Mouse (Mus musculus) lung, adult 2 months (tissue): ENCODE measurements around the gene Ada. TPM values are rescaled to one million over a fixed set of nuclear protein-coding genes. Genes with fewer than 3 reads are reported as not detected.

Experiments
- DNase-seq: peaks from one replicate; pipeline ENCODE4 v3.0.0; 2022
- H3K4me1 ChIP-seq: fragments of 200-500 bp; 2 replicates; pipeline ENCODE4 v1.6.1; 2011; ENCODE audit warnings: low read length; ENCODE audit not compliant: control insufficient read depth, insufficient read depth
- H3K4me3 ChIP-seq: fragments of 200-500 bp; replicated peaks from 2 replicates; pipeline ENCODE3; 2011; ENCODE audit warnings: low read depth, mild to moderate bottlenecking, control low read depth, low read length; ENCODE audit errors: extremely low read depth
- CTCF ChIP-seq: fragments of 200-500 bp; IDR thresholded peaks from 2 replicates; pipeline ENCODE4 v1.5.1; 2011; ENCODE audit warnings: mild to moderate bottlenecking, low read length, control low read depth; ENCODE audit not compliant: insufficient read depth
- POLR2A ChIP-seq: fragments of 200-500 bp; IDR thresholded peaks from 2 replicates; pipeline ENCODE4 v1.6.1; 2011; ENCODE audit warnings: low read depth, mild to moderate bottlenecking, control low read depth, low read length, borderline replicate concordance; ENCODE audit errors: extremely low read depth
- WGBS: fragments of 180-500 bp; shearing (Covaris S2); methylation state at CpG from one replicate; pipeline ENCODE4 v1.1.7; 2018; 5-methylcytosine and 5-hydroxymethylcytosine counted together
- polyA plus RNA-seq: library from polyadenylated mRNA; depleted of rRNA; stranded (reverse); fragments of >200 nt; gene quantifications from 2 replicates; pipeline ENCODE4 v1.2.3, GENCODE M21; 2012

Ada gene
- polyA plus RNA-seq, 1 experiment = 105 TPM

GRCm38 (mm10) chr2:163716448-163716847 lies 33.6 kb downstream of the Ada start:
- Histone ChIP-seq H3K4me1 (peaks cover 23% of the 10 kb centered on the region), H3K4me3 (no peak overlapping the region)
- DNase-seq = no peak
- 42% methylated on average over 8 of the region's 8 CpGs for WGBS
- TF ChIP-seq CTCF = no peak
- no peak for TF ChIP-seq POLR2A

- no peak for TF ChIP-seq POLR2A
- Histone ChIP-seq H3K4me3 (no peak overlapping the region), H3K4me1 (peaks cover 28% of the 10 kb centered on the region)
- 53% methylated on average over 3 of the region's 3 CpGs for whole genome bisulfite sequencing
- no peak for DNase-seq
Observed at GRCm38 (mm10) chr2:163713340-163713739, 36.7 kb downstream of the Ada start.

GRCm38 (mm10) chr2:163712874-163713273 lies 37.2 kb downstream of the Ada start:
- WGBS = 66% methylated on average over 6 of the region's 6 CpGs
- H3K4me3 ChIP-seq = no peak overlapping the region
- TF ChIP-seq POLR2A (no peak), CTCF (no peak)
- H3K4me1 ChIP-seq = peaks cover 28% of the 10 kb centered on the region
- DNase-seq = no peak

GRCm38 (mm10) chr2:163712473-163712872 lies 37.6 kb downstream of the Ada start:
- H3K4me1 ChIP-seq = peaks cover 28% of the 10 kb centered on the region
- no peak for DNase-seq
- TF ChIP-seq CTCF = no peak
- TF ChIP-seq POLR2A = no peak
- H3K4me3 ChIP-seq = no peak overlapping the region
- WGBS = 58% methylated on average over 7 of the region's 7 CpGs

- H3K4me3 ChIP-seq = no peak overlapping the region
- no peak for DNase-seq
- 62% methylated on average over 8 of the region's 8 CpGs for WGBS
- peaks cover 25% of the 10 kb centered on the region for H3K4me1 ChIP-seq
- no peak for TF ChIP-seq CTCF
Observed at GRCm38 (mm10) chr2:163711368-163711868, 38.6 kb downstream of the Ada start.

GRCm38 (mm10) chr2:163710606-163711159 lies 39.4 kb downstream of the Ada start:
- WGBS = 45% methylated on average over 5 of the region's 5 CpGs
- H3K4me3 ChIP-seq = no peak overlapping the region
- H3K4me1 ChIP-seq = peaks cover 27% of the 10 kb centered on the region
- TF ChIP-seq CTCF = no peak
- TF ChIP-seq POLR2A = no peak
- DNase-seq = no peak

- Histone ChIP-seq H3K4me1 (peaks cover 27% of the 10 kb centered on the region), H3K4me3 (no peak overlapping the region)
- DNase-seq = no peak
- WGBS = 81% methylated on average over 9 of the region's 9 CpGs
- TF ChIP-seq POLR2A = no peak
- TF ChIP-seq CTCF = no peak
Observed at GRCm38 (mm10) chr2:163710000-163710399, 40.0 kb downstream of the Ada start.

- Histone ChIP-seq H3K4me3 (no peak overlapping the region), H3K4me1 (peaks cover 27% of the 10 kb centered on the region)
- WGBS = 85% methylated on average over 6 of the region's 6 CpGs
- DNase-seq = no peak
- TF ChIP-seq CTCF (no peak), POLR2A (no peak)
Observed at GRCm38 (mm10) chr2:163708763-163709250, 41.2 kb downstream of the Ada start.

- TF ChIP-seq POLR2A = no peak
- no peak for TF ChIP-seq CTCF
- WGBS = 61% methylated on average over 5 of the region's 5 CpGs
Observed at GRCm38 (mm10) chr2:163708321-163708720, 41.7 kb downstream of the Ada start.

GRCm38 (mm10) chr2:163703599-163704260 lies 46.3 kb downstream of the Ada start:
- Histone ChIP-seq H3K4me1 (peaks cover 8% of the 10 kb centered on the region), H3K4me3 (no peak overlapping the region)
- WGBS = 74% methylated on average over 5 of the region's 5 CpGs
- no peak for DNase-seq
- TF ChIP-seq CTCF = no peak
- no peak for TF ChIP-seq POLR2A

More at GRCm38 (mm10) chr2:163708321-163708720, 41.7 kb downstream of the Ada start:
- no peak for DNase-seq
- Histone ChIP-seq H3K4me1 (peaks cover 25% of the 10 kb centered on the region), H3K4me3 (no peak overlapping the region)
